Mouse (Mus musculus) yolk sac, embryonic 10.5 days (tissue): ENCODE measurements around the gene A530032D15Rik.
"Not testable (repeated sequence)": the region's sequence is repeated elsewhere in the genome, so short reads cannot be mapped to it uniquely, and the experiment has no call there.

Source experiments
- DNase-seq: peaks from one replicate; pipeline ENCODE4 v3.0.0-alpha.2; 2017; ENCODE audit warnings: low spot score

Gene A530032D15Rik

GRCm38 (mm10) chr1:85109753-85110152 is at the start of gene A530032D15Rik:
A530032D15Rik (minus strand) TSS chr1:85109853.
- not testable (repeated sequence) for DNase-seq

GRCm38 (mm10) chr1:85155151-85155550 is 45.5 kb upstream of the A530032D15Rik start:
- not testable (repeated sequence) for DNase-seq

GRCm38 (mm10) chr1:85133671-85134070 is 24.0 kb upstream of the A530032D15Rik start:
- not testable (repeated sequence) for DNase-seq

GRCm38 (mm10) chr1:85121841-85122240 is 12.2 kb upstream of the A530032D15Rik start:
- not testable (repeated sequence) for DNase-seq

GRCm38 (mm10) chr1:85118341-85118740 is 8.7 kb upstream of the A530032D15Rik start:
- not testable (repeated sequence) for DNase-seq

GRCm38 (mm10) chr1:85117537-85117936 is 7.9 kb upstream of the A530032D15Rik start:
- DNase-seq, result not testable (repeated sequence)

- DNase-seq, result not testable (repeated sequence)
Observed at GRCm38 (mm10) chr1:85114666-85115402, 5.2 kb upstream of the A530032D15Rik start.

GRCm38 (mm10) chr1:85114078-85114477 is 4.4 kb upstream of the A530032D15Rik start:
- not testable (repeated sequence) for DNase-seq

- DNase-seq, result not testable (repeated sequence)
Observed at GRCm38 (mm10) chr1:85112889-85113288, 3.2 kb upstream of the A530032D15Rik start.

- DNase-seq, result not testable (repeated sequence)
Observed at GRCm38 (mm10) chr1:85112266-85112665, 2.6 kb upstream of the A530032D15Rik start.

GRCm38 (mm10) chr1:85111572-85111971 is 1.9 kb upstream of the A530032D15Rik start:
- not testable (repeated sequence) for DNase-seq

- DNase-seq, result not testable (repeated sequence)
Observed at GRCm38 (mm10) chr1:85110876-85111275, 1.2 kb upstream of the A530032D15Rik start.

GRCm38 (mm10) chr1:85106013-85106412 is 3.6 kb downstream of the A530032D15Rik start:
- not testable (repeated sequence) for DNase-seq

- not testable (repeated sequence) for DNase-seq
Observed at GRCm38 (mm10) chr1:85105336-85105735, 4.3 kb downstream of the A530032D15Rik start.

- not testable (repeated sequence) for DNase-seq
Observed at GRCm38 (mm10) chr1:85101754-85102153, 7.9 kb downstream of the A530032D15Rik start.

- not testable (repeated sequence) for DNase-seq
Observed at GRCm38 (mm10) chr1:85099864-85100263, 9.8 kb downstream of the A530032D15Rik start, which contains the start of gene Gm10553. Gm10553 (plus strand) TSS chr1:85100164.

- DNase-seq, result not testable (repeated sequence)
Observed at GRCm38 (mm10) chr1:85099081-85099480, 10.6 kb downstream of the A530032D15Rik start.

- not testable (repeated sequence) for DNase-seq
Observed at GRCm38 (mm10) chr1:85093011-85093572, 16.6 kb downstream of the A530032D15Rik start.

GRCm38 (mm10) chr1:85092169-85092568 is 17.5 kb downstream of the A530032D15Rik start:
- not testable (repeated sequence) for DNase-seq

- not testable (repeated sequence) for DNase-seq
Observed at GRCm38 (mm10) chr1:85086211-85086610, 23.4 kb downstream of the A530032D15Rik start.

- DNase-seq, result not testable (repeated sequence)
Observed at GRCm38 (mm10) chr1:85084803-85085202, 24.9 kb downstream of the A530032D15Rik start.

- DNase-seq, result not testable (repeated sequence)
Observed at GRCm38 (mm10) chr1:85073099-85073498, 36.6 kb downstream of the A530032D15Rik start.

- not testable (repeated sequence) for DNase-seq
Observed at GRCm38 (mm10) chr1:85071690-85072089, 38.0 kb downstream of the A530032D15Rik start.
